Mouse (Mus musculus) ES-CJ7 (cell line): Measurements from ENCODE around the gene Coq9.
"Not testable (repeated sequence)": the region's sequence is repeated elsewhere in the genome, so short reads cannot be mapped to it uniquely, and the experiment has no call there.

Experiments
- DNase-seq: peaks from one replicate; pipeline ENCODE4 v3.0.0; 2011; ENCODE audit warnings: low read depth, low spot score

Gene Coq9

DNA sequence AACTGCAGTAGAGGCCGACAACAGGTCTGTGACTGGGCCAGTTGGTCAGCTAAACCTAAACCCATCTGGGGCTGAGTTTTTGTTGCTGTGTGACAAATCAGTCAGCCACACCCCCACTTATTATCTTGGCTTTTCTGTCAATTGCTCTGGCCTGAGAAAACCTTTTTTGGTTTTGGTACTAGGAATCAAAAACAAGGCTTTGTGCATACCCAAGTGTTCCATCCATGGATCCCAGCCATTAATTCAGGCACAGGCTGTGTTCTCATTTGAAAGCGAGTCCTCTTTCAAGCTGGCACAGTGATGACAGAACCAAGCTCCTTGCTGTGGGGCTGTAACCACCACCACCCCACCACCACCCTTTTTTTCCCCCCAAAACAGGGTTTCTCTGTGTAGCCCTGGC, 16.7 kb upstream of the Coq9 start:
- DNase-seq: no peak

DNA sequence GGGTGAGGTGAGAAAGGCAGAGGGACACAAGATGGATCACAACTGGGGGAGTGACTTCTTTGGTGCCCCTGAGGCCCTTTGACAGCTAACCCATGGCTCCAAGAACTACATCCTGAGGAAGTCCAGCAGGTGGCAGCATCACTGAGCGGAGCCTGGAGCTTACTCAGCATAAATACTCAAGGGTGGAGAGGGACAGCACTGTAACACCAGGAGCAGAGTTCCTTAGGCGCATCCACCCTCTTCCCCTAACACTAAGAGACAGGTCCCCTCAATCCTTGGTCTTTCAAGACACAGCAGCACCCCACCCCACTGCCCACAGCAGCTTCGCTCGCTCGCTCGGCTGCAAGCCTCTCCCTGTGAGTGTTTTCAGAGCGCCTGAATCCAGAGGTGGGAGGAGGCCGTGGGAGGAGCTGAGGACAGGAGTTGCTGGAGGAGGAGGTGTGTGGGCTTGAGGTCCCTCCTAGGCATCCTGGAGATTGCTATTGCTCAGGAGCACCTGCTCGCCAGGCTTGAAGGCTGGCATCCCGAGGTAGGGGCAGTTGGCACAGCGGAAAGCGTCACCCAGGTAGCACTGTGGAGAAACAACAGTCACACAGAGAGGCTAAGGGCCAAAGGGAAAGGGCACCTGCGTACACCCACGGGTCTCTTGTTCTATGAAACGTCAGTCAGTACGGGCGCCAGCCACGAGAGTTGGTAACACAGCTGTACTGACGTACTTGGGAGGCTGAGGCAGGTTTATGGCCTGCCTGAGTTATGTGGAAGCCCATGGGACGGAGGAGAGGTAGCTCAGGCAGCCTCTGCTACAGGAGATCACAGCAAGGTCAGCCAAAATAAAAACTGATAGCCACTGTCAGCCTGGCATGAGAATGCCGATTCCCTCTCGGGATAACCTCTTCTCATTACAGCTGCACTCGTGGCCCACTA, 15.2 kb upstream of the Coq9 start:
- peak; percentile 89 for DNase-seq

DNA sequence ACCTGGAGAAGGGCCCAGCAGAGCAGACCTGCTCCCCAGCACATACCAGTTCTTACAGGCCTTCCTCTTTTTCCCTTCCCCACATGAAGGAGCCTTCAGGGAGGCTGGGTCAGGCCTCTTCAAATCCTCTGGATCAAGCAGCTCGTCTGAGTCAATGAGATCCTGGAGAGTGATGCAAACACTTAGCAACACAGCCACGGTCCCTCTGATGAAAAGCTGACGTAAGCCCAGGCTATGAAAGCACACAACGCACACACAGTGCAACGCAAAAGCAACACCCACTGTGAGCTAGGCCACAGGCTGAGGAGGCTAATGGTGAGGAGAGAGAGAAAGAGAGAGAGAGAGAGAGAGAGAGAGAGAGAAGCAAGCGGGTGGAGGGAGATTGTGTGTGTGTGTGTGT, 13.0 kb upstream of the Coq9 start:
- DNase-seq: no peak

DNA sequence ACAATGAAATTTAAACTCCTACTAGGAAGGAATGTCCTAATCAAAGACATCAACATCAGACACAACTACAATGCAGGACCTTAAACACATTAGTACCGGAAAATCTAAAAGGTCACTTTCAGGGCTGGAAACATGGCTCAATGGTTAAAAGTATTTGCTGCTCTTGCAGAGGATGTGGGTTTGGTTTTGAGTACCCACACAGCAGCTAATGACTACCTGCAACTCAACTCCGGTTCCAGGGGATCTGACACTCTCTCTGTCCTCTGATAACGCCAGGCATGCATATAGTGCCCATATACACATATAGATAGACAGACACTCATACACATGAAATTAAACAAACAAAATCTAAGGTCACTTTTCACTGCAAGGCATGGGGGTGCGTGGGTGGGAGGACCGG, 11.9 kb upstream of the Coq9 start:
- DNase-seq: no peak

DNA sequence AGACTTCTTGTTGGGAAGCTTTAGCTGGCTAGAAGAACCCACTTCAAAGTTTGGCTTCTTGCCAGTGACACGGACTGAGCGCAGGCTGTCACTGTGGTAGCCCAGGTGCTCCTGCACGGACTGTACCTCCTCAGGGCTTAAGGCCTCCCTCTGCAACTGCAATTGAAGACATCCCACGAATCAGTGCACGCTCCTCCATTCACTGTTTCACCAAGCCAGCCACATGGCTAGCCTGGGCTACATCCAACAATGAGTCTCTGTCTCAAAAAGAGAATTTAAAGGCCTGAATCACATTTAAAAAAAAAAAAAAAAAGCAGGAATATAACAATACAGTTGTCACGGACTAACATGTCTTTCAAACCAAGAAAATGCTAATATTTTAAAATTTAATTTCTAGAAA, 9.8 kb upstream of the Coq9 start:
- no peak for DNase-seq

DNA sequence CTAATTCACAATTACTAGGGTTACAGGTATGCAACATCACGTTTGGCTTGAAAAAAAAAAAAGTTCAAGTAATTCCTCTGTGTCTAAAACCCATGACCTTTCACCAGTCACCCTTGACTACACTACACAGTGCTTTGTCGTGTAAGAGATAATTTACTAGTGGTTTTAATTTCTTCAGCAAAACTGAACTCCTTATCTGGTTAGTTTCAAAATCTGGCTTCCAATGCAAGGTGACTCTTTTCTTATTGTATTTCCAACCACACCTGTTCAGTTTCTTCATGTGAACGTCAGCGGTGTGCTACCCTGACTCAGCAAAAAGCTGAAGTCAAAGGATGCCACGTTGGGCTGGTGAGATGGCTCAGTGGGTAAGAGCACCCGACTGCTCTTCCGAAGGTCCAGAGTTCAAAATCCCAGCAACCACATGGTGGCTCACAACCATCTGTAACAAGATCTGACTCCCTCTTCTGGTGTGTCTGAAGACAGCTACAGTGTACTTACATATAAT, 4.2 kb upstream of the Coq9 start:
- DNase-seq: not testable (repeated sequence)

DNA sequence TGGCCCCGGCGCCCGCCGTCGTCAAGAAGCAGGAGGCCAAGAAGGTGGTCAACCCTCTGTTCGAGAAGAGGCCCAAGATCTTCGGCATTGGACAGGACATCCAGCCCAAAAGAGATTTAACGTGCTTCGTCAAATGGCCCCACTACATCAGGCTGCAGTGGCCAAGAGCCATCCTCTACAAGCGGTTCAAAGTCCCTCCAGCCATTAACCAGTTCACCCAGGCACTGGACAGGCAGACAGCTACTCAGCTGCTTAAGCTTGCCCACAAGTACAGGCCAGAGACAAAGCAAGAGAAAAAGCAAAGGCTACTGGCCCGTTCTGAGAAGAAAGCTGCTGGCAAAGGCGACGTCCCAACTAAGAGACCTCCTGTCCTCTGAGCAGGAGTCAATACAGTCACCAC, 2.4 kb upstream of the Coq9 start:
- not testable (repeated sequence) for DNase-seq

DNA sequence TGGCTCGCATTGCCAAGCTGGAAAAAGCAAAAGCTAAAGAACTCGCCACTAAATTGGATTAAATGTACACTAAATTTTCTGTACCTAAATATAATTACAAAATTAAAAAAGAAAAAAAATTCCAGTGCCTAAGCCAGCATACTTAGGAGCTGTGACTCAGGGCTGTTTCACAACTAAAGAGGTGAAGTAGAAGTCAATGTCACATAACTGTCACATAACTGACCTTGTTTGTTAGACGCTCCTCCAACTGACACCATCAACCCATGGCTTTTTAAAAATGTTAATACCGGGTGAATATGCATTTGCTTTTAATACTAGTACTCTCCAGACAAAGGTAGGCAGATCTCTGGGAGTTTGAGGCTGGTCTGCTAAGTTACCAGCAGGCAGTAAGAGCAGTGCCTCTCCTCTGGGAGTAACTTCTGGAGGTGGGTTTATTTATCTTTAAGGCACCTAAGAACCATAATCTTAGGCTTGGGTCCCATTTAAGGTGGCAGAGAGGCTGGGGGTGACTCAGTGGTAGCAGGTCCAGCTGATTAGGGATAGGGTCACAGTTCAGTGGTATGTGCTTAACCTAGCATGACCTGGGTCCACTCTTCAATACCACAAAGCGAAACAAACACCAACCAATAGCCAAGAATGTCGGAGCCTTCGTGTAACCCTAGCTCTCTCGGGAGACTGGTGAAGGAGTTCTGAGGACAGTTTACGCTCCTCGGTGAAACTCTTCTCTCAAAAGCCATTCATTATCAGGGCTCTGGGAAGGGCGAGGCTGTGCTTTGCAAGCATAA, 1.5 kb upstream of the Coq9 start:
- DNase-seq: no peak

DNA sequence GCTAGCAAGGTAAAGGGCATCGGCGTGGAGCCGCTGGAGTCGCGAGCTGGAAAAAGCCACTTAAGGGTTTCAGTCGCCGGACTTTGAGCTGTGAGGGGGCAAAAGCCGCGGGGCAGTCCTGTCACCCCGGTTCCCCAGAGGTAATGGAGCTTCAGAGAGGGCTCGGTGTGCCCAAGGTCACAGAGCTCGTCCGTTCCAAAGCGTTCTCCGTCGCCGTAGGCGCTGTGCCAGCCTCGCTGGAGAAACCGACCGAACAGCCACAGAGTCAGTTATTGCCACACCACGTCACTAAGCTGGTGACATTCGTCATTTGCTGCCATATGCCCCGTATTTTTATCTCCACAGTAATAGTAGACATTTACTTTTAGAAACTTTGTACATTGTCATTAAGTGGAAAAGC, 479 bp downstream of the Coq9 start:
- no peak for DNase-seq

DNA sequence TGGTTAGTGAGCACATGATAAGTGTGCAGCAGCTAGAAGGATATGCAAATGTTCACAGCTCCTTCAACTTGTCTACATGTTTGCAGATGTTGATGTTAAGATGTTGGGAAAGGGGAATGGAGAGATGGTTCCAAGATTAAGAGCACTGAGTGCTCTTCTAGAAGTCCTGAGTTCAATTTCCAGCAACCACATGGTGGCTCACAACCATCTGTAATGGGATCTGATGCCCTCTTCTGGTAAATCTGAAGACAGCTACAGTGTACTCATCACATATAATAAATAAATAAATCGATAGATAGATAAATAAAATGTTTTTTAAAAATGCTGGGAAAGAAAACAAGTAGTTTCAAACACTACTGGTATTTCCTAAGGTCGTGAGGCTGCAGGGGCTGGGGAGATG, 3.1 kb downstream of the Coq9 start:
- DNase-seq: no peak

DNA sequence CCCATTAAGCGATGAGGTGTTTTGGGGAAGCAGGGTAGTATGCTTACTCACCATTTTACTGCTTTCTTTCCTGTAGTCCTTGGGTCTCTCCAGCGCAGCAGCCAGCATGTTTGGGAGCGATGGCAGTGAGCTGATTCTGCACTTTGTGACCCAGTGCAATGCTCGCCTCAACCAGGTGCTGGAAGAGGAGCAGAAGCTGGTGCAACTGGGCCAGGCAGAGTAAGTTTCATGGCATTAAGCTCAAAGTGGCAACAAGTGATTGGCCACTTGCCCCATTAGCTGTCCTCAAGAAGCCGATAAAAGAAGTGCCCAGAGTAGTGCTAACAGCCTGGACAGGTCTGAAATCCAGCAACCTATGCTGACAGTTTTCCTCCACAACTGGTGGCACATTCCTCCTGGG, 11.9 kb downstream of the Coq9 start:
- DNase-seq: no peak

DNA sequence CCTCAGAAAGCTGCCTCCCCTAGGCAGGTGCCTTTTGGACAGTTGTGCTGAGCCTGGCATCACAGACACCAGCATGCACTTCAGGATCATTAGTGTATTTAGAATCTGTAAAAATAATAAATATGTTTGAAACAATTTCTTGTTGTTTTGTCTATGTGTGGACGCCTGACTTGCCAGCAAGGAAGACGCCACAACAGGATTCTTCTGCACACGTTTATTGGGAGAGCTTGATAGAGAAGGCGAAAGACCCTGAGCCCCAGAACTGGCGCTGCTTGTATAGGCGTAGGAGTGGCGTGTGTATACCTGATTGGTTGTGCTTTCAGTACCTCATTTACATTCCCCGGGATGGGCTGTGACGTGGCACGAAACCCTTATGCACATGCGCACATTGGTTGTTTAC, 16.6 kb downstream of the Coq9 start:
- not testable (repeated sequence) for DNase-seq

DNA sequence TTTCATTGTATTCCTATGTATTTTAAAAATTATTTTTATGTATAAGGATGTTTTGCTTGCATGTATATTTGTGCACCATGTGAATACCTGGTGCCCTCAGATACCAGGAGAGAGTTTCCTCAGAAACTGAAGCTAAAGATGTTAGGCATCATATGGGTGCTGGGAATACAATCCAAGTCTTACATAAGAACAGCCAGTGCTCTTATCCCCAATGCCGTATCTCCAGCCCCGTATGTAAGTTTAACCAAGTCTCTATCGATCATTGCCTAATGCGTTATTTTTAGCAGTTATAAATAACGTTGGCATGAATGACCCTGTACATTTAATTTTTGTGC, 18.9 kb downstream of the Coq9 start:
- DNase-seq: no peak

DNA sequence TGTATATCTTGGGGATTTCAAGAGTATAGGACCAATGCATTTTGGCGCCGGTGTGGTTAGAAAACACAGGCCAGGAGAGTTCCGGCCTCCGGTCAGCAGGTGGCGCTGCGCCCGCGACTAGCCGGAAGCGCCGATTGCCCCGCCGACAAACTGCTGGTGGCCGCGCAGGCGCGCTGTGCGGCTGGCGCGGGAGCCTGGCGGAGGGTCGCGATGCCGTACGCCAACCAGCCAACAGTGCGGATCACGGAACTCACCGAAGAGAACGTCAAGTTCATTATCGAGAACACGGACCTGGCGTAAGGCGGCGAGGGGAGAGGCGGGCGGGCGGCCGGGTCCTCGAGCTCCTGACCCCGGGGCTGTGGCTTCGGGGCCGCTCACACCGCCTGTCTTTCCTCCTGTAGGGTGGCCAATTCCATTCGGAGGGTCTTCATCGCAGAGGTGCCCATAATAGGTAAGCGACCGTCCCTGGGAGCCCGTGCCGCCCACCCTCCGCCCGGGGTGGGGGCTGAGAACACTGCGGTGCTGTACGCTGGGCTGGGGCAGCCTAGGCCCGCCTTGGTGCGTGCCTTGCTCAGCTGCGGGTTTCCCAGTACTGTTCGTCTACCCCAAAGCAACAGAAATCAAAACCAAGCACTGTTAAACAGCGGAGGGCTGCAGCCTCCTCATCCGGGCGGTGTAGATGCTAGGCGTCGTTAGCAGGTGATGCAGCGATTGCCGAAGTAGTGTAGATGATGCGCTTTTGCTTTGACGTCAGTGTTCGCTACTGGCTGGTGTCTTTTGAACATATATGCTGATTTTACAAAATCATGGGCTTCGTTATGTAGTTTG, 19.4 kb downstream of the Coq9 start, which contains the start of gene Polr2c:
Gene Polr2c, plus strand, starts transcription at position 105 of the 828 bp plus-strand sequence.
- DNase-seq: peak; percentile 87

DNA sequence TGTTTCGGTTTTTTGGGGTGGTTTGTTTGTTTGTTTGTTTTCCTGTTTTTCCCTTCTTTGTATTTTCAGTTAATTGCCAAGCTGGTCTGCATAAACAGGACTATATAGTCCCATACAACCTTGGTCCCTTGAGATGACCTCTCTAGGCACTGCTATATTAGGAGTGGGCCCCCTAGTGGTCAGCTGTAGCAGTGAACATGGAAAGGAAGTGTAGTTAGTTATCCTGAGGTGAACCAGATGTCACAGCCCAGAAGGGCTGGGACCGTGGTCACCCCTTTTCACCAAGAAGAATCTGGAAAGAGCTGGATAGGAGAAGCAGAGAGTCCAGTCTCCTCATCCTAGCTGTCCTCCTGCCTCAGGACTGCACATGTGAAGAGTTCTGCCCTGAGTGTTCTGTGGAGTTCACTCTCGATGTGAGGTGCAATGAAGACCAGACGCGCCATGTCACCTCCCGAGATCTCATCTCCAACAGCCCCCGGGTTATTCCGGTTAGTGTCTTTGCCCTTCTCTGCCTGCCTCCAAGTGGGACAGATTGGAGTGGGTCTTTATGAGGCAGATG, 23.3 kb downstream of the Coq9 start:
- peak; percentile 77 for DNase-seq

DNA sequence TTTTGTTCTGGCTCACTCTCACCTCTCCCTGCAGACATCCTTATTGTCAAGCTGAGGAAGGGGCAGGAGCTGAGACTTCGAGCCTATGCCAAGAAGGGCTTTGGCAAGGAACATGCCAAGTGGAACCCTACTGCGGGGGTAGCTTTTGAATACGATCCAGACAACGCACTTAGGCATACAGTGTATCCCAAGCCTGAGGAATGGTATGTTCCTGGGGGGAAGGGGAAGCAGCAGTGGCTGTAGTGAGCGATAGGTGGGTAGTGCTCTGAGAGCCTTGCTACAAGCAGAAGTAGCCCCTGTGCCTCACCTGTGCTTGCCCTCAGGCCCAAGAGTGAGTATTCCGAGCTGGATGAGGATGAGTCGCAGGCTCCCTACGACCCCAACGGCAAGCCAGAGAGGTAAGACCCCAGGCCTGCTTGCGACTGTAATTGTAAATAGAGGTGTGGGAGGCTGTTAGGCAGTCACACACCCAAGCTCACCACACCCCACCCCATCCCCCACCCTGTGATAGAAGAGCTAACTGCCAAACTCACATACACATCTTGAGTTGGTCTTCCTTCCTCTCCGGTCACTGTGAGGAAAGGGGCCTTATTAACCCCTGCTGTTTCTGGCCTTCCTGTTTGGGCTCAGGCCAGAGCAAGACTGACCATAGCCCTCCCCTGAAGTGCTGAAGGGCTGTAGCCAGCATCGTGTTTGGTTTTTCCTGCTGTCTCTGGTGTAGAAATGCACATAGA, 24.5 kb downstream of the Coq9 start:
- peak; percentile 51 for DNase-seq

DNA sequence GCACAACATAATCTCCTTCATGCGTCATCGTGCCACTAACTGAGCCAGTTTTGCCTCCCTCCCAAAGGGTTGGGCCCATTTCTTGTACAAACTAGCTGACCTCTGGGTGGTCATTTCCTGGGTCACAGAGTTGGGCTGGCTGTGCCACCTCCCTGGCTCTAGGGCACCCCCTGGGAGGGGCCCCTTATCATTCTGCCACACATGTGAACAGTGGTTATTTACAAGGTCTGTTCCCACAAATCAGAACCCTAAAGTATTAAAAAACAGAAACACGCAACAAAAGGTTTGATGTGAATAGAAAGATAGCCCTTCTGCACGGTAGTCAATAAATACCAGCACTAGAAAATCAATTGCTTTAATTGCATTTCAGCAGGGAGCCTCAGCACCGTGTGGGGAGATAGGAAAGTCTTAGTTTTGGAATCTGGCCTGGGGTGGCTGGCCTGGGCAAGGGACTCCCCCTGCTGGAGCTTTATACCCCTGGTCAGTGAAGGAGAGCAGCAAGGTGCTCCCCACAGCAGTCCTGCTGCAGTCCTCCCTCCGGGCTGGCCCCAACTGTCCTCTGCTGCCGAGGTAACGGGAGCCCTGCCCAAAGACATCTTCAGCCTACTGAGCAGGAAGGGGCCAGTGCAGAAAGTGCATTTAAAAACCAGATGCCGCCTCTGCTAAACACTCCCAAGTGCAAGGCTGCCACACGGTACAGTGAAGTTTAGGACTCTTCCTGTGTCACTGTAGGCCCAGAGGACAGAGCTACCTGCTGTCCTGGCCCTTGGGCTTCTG, 26.0 kb downstream of the Coq9 start:
- DNase-seq: no peak

DNA sequence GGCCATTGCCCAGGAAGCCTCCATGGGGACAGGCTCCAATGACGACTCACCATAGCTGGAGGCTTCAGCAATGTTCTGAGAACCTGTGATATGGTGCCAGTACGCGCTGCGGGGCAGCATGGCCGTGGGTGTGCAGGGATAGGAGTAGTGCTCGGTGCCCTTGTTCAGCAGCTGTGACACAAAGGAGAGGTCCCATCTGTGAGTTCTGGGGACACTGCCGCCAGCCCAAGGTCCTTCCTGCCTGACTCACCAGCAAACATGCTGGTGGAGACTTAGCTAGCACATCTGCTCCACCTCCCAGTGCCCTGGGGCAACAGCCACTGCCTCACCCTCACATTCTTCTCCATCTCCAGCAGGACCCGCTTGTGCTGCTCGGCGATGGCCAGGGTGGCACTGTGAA, 27.2 kb downstream of the Coq9 start:
- no peak for DNase-seq

DNA sequence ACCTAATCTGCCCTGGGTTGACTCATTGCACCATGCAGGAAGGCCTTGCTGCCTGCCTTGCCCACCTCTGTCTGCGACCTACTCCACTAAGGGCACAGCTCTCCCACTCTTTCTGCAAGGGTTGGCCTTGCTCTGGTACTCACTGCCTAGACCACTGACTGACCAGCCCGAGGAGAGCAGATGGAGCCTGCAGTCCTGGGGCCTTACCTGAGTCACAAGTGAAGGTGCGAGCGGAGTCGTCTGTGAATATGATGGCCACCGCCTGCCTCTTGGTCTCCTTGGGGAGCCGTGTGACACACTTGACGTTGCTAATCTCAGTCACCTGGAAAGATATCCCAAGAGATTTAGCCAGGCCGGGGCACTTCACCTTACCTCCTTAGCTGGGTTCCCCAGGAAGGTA, 28.8 kb downstream of the Coq9 start:
- DNase-seq: no peak

DNA sequence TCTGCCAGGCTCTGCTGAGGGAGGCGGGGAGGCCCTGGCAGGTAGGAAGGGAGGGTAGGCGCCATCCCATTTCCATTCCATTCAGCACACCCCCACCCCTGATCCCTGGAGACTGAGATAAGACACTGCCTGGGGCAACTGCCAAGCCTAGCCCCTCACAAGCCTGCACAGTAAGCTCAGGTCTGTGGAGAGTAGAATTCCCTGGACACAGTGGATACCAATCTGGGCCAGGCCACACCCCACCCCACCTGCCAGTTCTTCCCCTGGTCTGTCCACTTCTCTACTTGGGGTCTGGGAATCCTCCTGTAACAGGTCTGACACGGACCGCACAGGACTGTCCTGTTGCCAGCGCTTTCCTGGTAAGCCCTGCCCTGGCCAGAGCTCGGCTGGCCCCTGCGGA, 31.0 kb downstream of the Coq9 start:
- no peak for DNase-seq
